Mouse (Mus musculus): Measurements from ENCODE around the gene Srpr.

GRCm38 (mm10) chr9:35283415-35284069 lies 83.6 kb downstream of the Srpr start:
- TF ChIP-seq CTCF (IDR thresholded peaks at IDR 0.05; ENCODE audit: low read depth, low read length) (no peak), POLR2A (IDR thresholded peaks at IDR 0.05; ENCODE audit: borderline replicate concordance, low read depth, low read length) (no peak)

Measured in bone marrow macrophage, adult 2 months (primary cell).